Mouse (Mus musculus) kidney, postnatal 0 days (tissue): ENCODE results near the gene Grm2. TPM values are rescaled to one million over a fixed set of nuclear protein-coding genes. Genes with fewer than 3 reads are reported as not detected.
"Not testable (repeated sequence)": the region's sequence is repeated elsewhere in the genome, so short reads cannot be mapped to it uniquely, and the experiment has no call there.

ENCODE experiments used
- ATAC-seq: fragments of 200-750 bp; cut with Nextera tagmentation; replicated peaks from 2 replicates; pipeline ENCODE4 v1.8.0; 2017; ENCODE audit warnings: low read depth, moderate number of reproducible peaks, moderate TSS enrichment, moderate library complexity; ENCODE audit not compliant: low FRiP score
- DNase-seq: peaks from one replicate; pipeline ENCODE4 v3.0.0-alpha.2; 2016; ENCODE audit warnings: low spot score
- H3K27ac ChIP-seq: fragments of 300-500 bp; sonication (generic); 2 replicates; pipeline ENCODE4 v1.5.1; 2014; ENCODE audit warnings: mild to moderate bottlenecking
- H3K27me3 ChIP-seq: fragments of 300-500 bp; sonication (generic); 2 replicates; pipeline ENCODE4 v1.6.1; 2014; ENCODE audit warnings: low read length, mixed read lengths; ENCODE audit not compliant: insufficient read depth
- H3K36me3 ChIP-seq: fragments of 300-500 bp; sonication (generic); 2 replicates; pipeline ENCODE4 v1.6.1; 2014; ENCODE audit warnings: low read length, mixed read lengths; ENCODE audit not compliant: insufficient read depth
- H3K4me1 ChIP-seq: fragments of 300-500 bp; sonication (generic); replicated peaks from 2 replicates; pipeline ENCODE4 v1.6.1; 2014; ENCODE audit warnings: antibody characterized with exemption, low read length, mixed read lengths; ENCODE audit not compliant: insufficient read depth
- H3K4me2 ChIP-seq: fragments of 300-500 bp; sonication (generic); 2 replicates; pipeline ENCODE4 v1.6.1; 2014; ENCODE audit warnings: mild to moderate bottlenecking, low read length, moderate library complexity, mixed read lengths
- H3K4me3 ChIP-seq: fragments of 300-500 bp; sonication (generic); replicated peaks from 2 replicates; pipeline ENCODE4 v1.5.1; 2014; ENCODE audit warnings: low read depth, low read length
- H3K9ac ChIP-seq: fragments of 300-500 bp; sonication (generic); 2 replicates; pipeline ENCODE4 v1.6.1; 2014; ENCODE audit warnings: low read depth, low read length
- H3K9me3 ChIP-seq: fragments of 300-500 bp; sonication (generic); replicated peaks from 2 replicates; pipeline ENCODE4 v1.6.1; 2016; ENCODE audit warnings: low read length, inconsistent platforms, mixed read lengths
- CTCF ChIP-seq: IDR thresholded peaks from 2 replicates; pipeline ENCODE4 v1.5.1; 2016; ENCODE audit warnings: antibody characterized with exemption, low read depth, mild to moderate bottlenecking, moderate library complexity
- WGBS: fragments of 180-500 bp; shearing (Covaris S2); extraction: QIAGEN DNeasy Blood & Tissue Kit; methylation state at CpG from one replicate; pipeline ENCODE4 v1.1.7; 2014; 5-methylcytosine and 5-hydroxymethylcytosine counted together
- polyA plus RNA-seq: library from polyadenylated mRNA; unstranded; fragments of >200 nt; fragmentation: Nextera tagmentation; extraction: Ambion mirVana; gene quantifications from 2 replicates; pipeline ENCODE4 v1.2.1, GENCODE M21; 2015

Gene Grm2
- polyA plus RNA-seq, 1 experiment from 2014 or later: not detected

- Histone ChIP-seq H3K4me3 (no peak overlapping the region), H3K27ac (no peak overlapping the region), H3K4me2 (no peak overlapping the region), H3K4me1 (no peaks in the 10 kb centered on the region), H3K36me3 (no peaks in the 10 kb centered on the region), H3K27me3 (no peaks in the 10 kb centered on the region), H3K9me3 (no peaks in the 10 kb centered on the region), H3K9ac (no peak overlapping the region)
- DNase-seq (peak; percentile 79), ATAC-seq (0 out of 2 replicates have a peak, but pooled peaks have one; percentile 68)
- TF ChIP-seq CTCF: peak; percentile 92
- 33% methylated on average over 7 of the region's 7 CpGs for WGBS
These were observed 12.8 kb downstream of the Grm2 start for GRCm38 (mm10) chr9:106643128-106643527.

DNA sequence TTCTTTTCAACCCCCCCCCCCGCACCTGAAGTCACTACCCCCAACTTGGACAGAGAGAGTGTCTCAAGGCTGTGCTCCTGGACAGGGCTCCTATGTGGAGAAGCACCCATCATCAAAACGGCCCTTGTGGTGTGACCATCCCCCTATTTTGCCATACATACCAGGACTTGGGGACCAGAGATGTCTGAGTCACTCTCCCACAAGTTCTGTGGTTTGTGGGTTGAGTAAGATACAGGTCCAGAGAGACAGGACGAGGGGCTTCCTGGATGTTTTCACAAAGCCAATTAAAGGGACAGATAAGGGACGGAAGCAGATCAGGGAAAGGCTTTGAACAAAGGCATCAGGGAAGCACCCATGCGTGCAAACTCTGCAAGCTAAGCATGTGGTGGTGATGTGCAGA, 14.5 kb downstream of the Grm2 start:
- no peak for TF ChIP-seq CTCF
- no peak overlapping the region for H3K4me3 ChIP-seq
- H3K9me3 ChIP-seq: no peaks in the 10 kb centered on the region
- 51% methylated on average over 5 of the region's 5 CpGs for WGBS
- no peaks in the 10 kb centered on the region for H3K27me3 ChIP-seq
- DNase-seq (no peak), ATAC-seq (no peak)
- no peak overlapping the region for H3K27ac ChIP-seq
- H3K36me3 ChIP-seq: no peaks in the 10 kb centered on the region
- H3K4me2 ChIP-seq: no peak overlapping the region
- H3K9ac ChIP-seq: no peak overlapping the region
- H3K4me1 ChIP-seq: no peaks in the 10 kb centered on the region

- WGBS: 87% methylated on average over 8 of the region's 8 CpGs
- Histone ChIP-seq H3K27me3 (no peaks in the 10 kb centered on the region), H3K27ac (no peak overlapping the region), H3K4me1 (no peaks in the 10 kb centered on the region), H3K4me2 (no peak overlapping the region), H3K36me3 (no peaks in the 10 kb centered on the region), H3K9me3 (no peaks in the 10 kb centered on the region), H3K4me3 (no peak overlapping the region), H3K9ac (no peak overlapping the region)
- TF ChIP-seq CTCF: no peak
- no peak for DNase-seq
- ATAC-seq: no peak
These were observed 17.7 kb downstream of the Grm2 start for GRCm38 (mm10) chr9:106638154-106638553.

DNA sequence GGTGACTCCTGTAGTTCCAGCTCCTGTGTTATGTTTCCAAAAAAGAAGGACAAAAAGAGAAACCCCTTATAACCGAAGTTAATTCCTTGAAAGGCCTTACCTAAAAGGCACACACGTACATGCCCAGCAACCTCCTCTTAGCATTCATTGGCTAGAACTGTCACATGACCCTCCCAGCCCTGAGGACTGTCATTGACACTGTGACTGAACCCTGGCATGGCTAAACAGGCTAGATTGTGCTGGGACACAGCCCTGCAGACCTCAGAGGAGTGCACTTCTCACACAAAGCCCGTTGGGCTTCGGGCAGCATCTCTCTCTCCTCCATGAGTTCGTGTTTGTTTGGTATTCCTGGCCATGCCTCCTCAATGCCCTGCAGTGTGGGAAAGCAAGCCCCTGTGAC, 23.7 kb downstream of the Grm2 start:
- H3K9me3 ChIP-seq: no peaks in the 10 kb centered on the region
- no peak overlapping the region for H3K4me3 ChIP-seq
- no peaks in the 10 kb centered on the region for H3K36me3 ChIP-seq
- no peak overlapping the region for H3K27ac ChIP-seq
- 59% methylated on average over 5 of the region's 5 CpGs for WGBS
- no peak for DNase-seq
- no peaks in the 10 kb centered on the region for H3K27me3 ChIP-seq
- no peak overlapping the region for H3K9ac ChIP-seq
- no peak for ATAC-seq
- no peak overlapping the region for H3K4me2 ChIP-seq
- no peaks in the 10 kb centered on the region for H3K4me1 ChIP-seq
- no peak for TF ChIP-seq CTCF

DNA sequence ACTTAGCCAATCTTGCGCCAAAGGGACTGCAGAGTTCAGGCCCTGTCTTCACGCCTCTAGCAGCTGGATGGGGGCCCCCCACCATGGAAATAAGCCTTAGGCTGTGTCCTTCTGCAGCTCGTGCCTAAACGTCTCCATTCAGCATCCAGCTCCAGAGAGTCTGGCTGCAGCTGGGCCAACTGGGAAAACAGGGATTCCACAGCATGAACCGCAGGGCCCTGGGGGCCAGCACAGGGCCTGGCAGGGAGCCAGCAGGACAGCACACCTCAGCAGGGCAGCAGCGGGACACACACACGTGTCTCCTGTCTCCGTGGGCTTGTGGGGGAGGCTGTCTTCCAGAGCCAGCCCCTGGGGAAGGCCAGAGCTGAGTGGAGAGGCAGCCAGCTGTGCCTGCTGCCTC, 28.1 kb downstream of the Grm2 start:
- ATAC-seq, H3K27me3 ChIP-seq, H3K36me3 ChIP-seq, H3K9me3 ChIP-seq, H3K9ac ChIP-seq, H3K4me2 ChIP-seq, H3K27ac ChIP-seq, DNase-seq, H3K4me1 ChIP-seq, H3K4me3 ChIP-seq: not testable (repeated sequence)
- WGBS: 16% methylated on average over 8 of the region's 8 CpGs

DNA sequence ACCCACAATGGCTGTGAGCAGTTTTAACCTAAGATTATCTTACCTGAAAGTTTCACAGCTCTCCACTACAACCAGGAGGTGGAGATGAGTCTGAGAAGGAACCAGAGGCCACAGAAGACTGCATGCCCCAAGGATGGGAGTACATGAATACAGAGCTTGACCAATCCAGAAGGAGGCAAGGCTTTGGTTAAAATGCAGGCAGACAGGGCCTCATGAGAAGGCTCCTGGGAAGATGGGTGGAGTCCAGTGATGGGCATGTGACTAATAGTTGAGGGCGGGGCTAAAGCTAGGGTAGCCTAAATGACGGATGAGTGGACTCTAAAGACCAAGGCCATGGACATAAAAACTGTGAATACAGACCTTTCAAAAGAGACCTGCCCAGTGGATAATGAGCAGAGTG, 29.6 kb downstream of the Grm2 start, which contains the start of gene Iqcf6:
TSS of gene Iqcf6 (plus strand) at position 301 of the 400 bp plus-strand sequence.
- no peak within 1 kb of the TSS for H3K27ac ChIP-seq
- H3K9ac ChIP-seq: no peak within 1 kb of the TSS
- no peak for TF ChIP-seq CTCF
- H3K4me1 ChIP-seq: no peaks in the 10 kb centered on the region
- 79% methylated on average over 2 of the region's 2 CpGs for WGBS
- H3K36me3 ChIP-seq: no peaks in the 10 kb centered on the region
- no peaks in the 10 kb centered on the region for H3K27me3 ChIP-seq
- no peak for ATAC-seq
- H3K4me3 ChIP-seq: no peak within 1 kb of the TSS
- DNase-seq: no peak
- no peaks in the 10 kb centered on the region for H3K9me3 ChIP-seq
- H3K4me2 ChIP-seq: no peak within 1 kb of the TSS

DNA sequence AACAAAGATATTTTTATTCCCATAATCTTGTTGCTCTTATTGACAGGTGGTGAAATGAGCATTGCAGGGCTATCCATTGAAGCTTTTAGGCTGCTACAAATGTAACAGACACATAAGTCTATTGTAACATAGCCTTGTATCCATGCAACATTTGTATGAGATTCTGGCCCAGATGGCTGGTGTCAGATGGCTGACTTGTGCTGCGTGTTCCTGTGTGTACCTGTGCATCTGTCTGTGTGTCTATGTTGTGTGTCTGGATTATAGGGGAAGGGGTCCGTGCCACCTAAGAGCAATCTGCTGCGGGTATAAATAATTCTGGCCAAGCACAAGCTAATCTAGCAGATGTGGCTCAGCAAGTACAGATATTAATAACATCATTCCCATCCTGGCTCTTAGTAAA, 38.4 kb downstream of the Grm2 start:
- Histone ChIP-seq H3K9me3 (peaks cover 4% of the 10 kb centered on the region; the same call in 1 of the 2 replicates), H3K4me2 (no peak overlapping the region), H3K9ac (no peak overlapping the region), H3K27ac (no peak overlapping the region), H3K4me1 (no peaks in the 10 kb centered on the region), H3K4me3 (no peak overlapping the region), H3K36me3 (no peaks in the 10 kb centered on the region), H3K27me3 (no peaks in the 10 kb centered on the region)
- ATAC-seq: no peak
- no peak for TF ChIP-seq CTCF
- WGBS: 85% methylated on average over 3 of the region's 3 CpGs
- no peak for DNase-seq
